Mouse (Mus musculus) adrenal gland, postnatal 25 days (tissue): Measurements from ENCODE around the gene Fbxo33. TPM values are rescaled to one million over a fixed set of nuclear protein-coding genes. Genes with fewer than 3 reads are reported as not detected.
"Not testable (repeated sequence)": the region's sequence is repeated elsewhere in the genome, so short reads cannot be mapped to it uniquely, and the experiment has no call there.

Source experiments
- DNase-seq: peaks from one replicate; pipeline ENCODE4 v3.0.0; 2021; ENCODE audit warnings: mixed read lengths
- long read RNA-seq: library from polyadenylated mRNA; stranded (forward); transcript quantifications from one replicate; pipeline ENCODE4 v2.0.0, GENCODE M21; 2021
- total RNA-seq: library from RNA; stranded (reverse); gene quantifications from 2 replicates; pipeline ENCODE4 v1.2.3, GENCODE M21; 2021

Gene Fbxo33
- total RNA-seq = 29.2 and 43.3 TPM in 2 replicates
- long read RNA-seq, transcript Fbxo33-201 (4 exons, 3,688 nt) = major isoform, 25 of 26 reads
- long read RNA-seq, partial matches to known transcripts = 0 of 26 reads
- long read RNA-seq, other reads (novel, unspliced or antisense) = 1 of 26 reads

DNA sequence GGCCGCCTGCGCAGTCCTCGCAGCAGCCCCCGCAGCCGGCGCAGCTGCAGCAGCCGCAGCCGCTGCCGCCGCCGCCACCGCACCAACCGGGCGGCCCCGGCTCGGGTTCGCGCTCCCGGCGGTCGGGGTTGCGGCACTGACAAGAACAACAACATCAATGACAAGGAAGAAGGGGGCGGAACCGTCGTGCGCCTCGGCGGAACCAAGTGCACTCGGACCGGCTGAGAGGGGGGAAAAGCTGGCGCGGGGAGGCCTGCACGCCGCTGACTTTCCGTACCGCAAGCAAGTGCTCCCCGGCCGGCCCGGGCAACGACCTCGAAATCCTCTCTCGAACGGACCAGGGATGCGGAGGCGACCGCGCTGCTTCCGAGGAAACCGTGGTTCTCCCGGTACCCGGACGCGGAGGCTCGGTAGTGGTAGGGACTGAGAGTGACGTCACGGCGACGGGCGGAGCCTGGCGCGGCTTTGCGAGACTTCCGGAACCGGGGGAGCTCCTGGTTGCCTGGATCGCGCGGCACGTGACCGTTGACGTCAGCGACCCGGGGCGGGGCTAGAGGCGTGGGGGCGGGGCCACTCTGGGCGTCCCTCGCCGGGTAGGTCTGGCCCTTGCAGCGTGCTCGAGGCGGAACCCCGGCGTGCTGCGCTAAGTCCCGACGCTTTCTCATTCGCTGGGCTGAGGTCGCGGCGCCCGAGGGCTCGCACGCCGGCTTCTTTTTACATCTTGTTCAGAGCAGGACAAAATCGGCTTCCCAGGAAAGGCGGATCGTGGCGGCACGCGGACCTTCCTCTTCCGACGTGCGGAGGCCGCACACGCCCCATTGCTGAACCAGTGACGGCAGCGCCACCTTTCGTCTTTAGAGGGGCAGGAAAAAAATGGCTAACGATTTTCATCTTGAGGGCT lies at the start of gene Fbxo33:
Gene Fbxo33 (minus strand): TSS at position 401 of the 901 bp plus-strand sequence.
- DNase-seq = peak; percentile 97

DNA sequence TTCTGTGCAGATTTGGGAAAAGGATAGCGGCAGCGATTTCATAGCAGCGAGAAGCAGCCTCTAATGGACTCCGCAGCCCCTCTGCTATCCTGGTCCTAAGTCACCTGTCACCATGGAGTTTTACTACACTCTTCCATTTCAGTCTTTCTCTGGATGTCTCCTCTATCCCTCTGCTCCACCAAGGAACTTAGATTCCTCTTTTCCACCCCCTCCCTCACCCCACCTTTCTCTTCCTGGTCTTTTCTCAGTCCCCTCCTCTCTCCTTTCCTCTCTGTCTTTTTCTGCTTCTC lies 46.4 kb upstream of the Fbxo33 start:
- DNase-seq = no peak

DNA sequence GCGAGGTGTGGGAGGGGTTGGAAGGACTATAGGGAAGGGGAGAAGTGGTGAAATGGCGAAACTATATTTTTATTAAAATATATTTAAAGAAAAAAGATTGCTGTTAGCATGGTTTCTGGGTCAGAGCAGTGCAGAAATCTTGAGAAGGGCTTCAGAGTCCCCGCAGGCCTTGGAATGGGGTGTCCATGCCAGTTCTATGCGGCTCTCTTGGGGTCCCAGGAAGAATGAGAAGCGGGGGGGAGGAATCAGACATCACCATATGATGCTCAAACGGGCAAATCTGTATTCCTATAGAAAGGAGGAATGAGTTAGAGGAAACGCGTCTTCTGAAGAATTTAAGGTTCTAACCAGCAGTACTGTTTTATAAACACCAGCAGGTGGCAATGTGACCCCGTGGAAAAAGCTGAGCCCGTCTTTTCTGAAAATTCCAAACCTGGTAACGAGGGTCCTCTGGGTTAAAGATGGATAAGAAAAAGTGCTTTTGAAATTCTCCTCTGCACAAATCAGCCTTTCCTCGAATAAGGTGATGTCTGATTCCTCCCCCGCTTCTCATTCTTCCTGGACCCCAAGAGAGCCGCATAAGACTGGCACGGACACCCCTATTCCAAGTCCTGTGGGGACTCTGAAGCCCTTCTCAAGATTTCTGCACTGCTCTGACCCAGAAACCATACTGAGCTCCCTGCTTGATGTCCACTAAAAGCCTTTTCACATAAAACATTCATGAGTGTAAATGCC lies 45.8 kb upstream of the Fbxo33 start:
- peak; percentile 8 for DNase-seq

DNA sequence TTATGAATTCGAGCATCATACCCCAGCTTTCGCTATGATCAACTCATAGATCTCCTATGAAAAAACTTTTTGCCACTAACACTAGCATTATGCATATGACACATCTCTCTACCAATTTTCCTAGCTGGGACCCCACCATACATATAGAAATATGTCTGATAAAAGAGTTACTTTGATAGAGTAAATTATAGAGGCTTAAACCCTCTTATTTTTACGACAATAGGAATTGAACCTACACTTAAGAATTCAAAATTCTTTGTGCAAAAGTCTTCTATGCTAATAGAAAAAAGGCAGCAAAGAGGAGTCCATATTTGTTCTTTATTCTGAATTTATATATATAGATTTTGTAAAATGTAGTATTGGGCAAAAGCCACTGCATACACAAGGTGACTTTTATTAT lies 43.3 kb upstream of the Fbxo33 start:
- DNase-seq = no peak

DNA sequence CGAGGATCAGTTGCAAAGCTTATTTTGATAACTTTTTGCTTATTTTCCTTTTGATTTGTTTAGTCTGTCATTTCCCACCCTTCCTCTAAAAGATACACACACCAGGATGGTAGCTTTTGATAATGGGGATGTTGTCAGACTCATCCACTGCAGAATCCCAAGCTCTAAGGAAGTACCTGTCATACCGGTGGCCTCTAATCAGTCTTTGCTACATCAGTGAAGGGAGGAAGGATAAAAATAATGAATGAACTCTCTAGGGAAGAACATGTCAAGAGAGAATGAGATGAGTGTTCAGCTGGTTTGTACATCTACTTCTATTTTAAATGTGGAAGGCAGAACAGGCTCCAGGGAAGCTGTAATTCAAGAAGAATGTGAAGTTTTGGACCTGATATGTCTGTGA lies 41.3 kb upstream of the Fbxo33 start:
- no peak for DNase-seq

DNA sequence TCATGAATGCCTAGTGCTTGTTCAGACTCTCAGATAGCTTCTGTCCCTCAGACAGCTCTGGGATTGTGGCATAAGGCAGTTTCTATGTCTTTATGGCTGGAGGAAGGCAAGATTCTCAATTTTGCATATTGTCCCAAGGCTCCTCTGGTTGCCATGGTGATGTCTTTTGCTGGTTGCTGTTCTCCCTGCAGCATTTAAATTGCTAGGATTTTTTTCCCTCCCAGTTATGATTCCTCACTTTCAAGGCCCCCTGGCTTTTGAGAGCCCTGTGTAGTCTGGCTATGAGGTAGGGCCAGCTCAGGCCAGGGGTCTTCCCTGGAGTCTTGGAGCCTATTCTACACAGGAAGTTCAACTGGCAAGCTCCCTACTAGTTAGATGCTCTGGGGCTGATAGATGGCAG lies 40.8 kb upstream of the Fbxo33 start:
- DNase-seq = no peak

DNA sequence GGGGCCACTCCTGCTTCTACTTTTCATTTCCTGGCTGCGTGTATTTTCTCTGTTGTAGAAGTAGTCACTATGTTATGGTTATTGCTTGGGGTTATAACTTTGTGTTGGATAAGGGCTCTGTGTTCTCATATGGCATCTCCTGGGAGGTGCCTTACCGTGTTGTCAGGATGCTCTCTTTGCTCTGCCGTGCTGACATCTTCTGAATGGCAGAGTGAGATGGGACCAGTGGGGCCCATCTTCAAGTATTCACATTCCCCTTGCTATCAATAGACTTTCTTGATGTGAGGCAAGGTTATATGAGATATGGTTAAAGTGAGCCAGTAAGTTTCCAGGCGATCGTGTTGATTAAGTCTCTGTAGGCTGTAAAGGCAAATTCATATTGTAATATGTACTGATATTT lies 39.5 kb upstream of the Fbxo33 start:
- no peak for DNase-seq

DNA sequence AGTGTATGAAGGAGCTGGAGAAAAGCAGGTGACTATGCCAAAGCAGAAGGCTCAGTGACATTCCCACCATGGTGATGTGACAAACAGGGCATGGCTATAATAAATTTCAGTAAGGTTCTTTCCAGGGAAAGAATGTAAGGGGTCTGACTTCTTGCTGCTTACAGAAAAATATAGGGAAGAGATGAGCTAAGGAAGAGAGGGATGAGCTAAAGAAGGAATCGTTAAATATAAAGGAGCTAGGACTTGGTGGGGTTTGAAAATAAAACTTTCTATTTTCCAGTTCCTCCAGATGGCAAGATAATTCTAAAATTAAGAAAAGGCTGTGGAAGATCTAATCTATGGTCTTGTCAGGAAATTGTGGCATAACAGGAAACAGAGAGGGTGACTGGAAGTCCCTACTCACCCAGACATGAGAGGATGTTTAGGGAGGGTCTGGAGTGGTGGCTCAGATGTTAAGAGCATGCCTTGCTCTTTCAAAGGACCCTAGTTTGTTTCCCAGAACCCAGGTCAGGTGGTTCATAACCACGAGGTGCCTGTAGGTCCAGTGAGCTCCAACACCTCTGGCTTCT lies 30.8 kb upstream of the Fbxo33 start:
- no peak for DNase-seq

DNA sequence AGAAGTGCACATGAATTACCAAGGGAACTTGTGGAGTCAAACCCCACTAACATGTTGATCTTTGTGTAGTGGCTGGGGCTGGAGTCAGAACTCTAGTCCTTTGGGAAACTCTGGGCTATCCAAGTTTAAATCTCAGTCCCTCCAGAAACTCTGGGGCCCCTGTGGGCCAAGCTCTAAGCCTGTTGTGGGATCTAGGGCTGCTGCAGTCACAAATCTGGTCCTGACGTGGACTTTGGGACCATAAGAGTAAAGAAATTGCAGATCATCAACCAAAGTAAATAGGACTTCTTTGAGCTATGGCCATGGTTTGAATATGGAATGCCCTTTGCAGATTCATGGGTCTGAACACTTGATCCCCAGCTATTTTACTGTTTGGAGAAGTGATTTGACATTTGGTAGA lies 29.4 kb upstream of the Fbxo33 start:
- DNase-seq = no peak

DNA sequence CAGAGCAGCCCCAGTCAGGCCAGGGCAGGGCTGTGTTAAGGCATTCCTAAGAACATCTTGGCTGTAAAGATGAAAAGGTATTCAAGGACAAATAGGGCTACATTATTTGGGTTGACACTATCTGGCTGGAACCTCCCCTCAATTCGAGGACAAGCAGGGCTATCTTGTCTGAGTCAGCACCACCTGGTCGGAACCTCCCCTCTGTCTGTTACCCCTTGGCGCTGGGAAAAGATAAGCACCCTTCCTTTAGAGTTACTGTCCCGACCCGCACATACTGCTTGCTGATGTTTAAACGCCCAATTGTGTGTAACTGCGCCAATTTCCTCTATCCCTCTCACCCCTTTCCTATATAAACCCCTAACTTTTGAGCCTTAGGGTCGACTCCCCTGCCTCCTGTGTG lies 21.5 kb upstream of the Fbxo33 start:
- not testable (repeated sequence) for DNase-seq

DNA sequence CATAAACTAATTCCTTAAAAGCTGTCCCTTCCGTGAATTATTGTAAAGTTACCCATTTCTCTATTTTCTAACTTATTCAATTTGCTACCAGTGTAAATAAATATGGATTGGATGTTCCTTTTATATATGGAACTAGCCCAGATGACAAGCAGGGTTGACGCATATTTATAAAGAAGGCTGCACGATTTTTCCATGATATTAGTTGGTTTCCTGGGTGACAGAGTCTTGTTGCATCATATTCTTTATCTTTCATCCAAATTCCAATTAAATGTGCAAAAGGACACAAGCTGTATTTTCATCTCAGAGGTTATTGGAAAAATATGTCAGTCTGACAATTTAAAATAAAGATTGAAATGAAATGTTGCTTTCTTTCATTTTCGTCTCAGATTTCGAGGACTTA lies 18.9 kb upstream of the Fbxo33 start:
- no peak for DNase-seq

DNA sequence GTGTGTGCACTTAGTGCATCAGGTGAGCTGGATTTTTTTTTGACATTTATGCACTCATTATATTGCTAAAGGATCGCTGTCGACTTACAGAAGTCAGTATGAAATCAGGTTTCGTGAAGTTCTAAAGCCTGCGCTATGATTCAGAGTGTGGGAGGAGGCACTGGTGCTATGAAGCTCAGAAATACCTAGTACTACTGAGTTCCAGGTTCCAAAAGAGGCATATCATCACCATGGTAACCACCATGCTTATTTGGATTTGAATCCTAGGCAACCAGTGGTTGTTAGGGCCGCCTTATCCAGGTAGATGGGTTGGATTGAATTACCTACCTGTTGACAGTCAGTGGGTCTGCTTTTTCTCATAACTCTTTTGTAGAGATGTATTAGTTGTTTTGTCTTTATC lies 8.9 kb upstream of the Fbxo33 start:
- DNase-seq = no peak

DNA sequence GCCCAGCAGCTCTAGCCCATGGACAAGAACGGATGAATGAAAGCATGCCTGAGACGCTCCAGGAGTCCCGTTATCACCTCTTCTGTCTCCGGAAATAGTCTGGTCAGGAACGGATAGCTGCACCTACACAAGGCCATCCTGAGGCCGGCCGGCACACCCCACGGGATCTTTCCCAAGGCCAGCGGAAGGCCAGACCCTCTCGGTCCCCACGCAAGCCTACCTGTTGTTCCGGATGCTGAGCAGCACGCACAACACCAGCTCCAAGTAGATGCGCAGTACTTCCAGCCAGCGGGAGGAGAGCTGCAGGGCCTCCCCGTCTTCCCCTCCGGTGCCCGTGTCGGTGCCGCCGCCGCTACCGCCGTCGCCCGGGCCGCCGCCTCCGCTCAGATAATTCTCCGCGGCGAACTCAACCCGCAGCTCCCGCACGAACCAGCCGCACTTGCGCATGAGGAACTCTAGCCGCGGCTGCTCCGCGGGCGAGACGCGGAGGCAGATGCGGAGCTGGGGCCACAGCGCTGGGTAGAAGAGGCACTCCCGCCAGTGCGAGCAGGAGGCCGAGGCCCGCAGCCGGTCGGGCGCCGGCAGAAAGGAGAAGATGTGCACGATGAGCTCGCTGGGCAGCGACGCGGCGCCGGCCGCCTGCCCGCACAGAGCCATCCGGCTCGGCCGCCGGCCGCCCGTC lies 744 bp downstream of the Fbxo33 start:
- peak; percentile 27 for DNase-seq

DNA sequence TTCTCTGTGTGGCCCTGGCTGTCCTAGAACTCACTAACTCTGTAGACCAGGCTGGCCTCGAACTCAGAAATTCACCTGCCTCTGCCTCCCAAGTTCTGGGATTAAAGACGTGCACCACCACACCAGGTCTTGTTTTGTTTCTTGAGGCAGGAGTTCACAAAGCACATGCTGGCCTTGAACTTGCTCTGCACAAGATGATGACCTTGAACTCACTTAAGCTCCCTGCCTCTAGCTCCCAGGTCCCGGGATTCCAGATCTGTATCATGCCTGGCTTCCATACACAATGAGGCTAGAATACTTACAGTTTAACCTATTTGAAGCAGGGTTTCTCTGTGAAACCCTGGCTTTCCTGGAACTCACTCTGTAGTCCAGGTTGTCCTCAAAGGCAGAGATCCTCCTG lies 2.2 kb downstream of the Fbxo33 start:
- no peak for DNase-seq

DNA sequence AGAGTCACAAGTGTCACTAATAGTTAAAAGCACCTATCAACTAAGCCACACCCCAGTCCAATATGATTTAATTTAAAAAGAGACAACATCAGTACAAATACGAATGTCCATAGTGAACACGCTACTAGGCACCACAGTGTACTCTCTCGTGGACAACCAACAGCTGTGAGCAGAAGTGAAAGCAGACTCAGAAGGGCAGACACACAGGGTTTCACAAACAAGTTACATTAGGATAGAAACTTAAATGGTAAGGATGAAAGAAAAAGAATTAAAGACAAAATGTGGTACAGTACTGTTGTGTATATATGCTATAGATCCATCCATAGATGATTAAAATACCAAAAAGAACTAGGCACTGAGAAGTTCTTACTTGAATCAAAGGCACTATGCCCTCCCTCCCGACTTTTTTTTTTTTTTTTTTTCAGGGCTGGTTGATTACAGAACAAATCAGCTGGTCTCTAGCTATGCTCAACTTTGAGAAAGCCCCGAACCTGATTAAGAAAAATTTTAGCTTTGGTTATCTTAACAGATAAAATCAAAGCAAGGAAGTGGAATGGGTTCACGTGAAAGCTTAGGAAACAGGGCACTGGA lies 2.8 kb downstream of the Fbxo33 start:
- no peak for DNase-seq

DNA sequence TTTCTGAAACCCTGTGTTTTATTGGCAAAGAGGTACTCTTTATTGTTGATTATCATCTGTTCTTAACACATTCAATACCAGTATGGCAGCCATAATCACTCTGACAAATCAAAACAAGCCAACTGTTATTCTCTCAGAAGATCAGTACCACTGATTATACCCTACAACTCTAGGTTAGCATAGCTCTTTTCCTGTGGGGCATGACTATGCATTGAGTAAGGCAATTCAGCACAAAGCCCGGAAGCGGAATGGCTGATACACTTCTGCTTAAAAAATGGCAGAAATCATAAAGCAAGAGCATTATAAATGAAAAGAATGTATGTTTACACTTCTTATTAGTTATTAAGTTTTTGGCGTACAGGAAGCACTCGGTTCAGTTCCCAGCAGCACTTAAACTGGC lies 3.3 kb downstream of the Fbxo33 start:
- DNase-seq = no peak

DNA sequence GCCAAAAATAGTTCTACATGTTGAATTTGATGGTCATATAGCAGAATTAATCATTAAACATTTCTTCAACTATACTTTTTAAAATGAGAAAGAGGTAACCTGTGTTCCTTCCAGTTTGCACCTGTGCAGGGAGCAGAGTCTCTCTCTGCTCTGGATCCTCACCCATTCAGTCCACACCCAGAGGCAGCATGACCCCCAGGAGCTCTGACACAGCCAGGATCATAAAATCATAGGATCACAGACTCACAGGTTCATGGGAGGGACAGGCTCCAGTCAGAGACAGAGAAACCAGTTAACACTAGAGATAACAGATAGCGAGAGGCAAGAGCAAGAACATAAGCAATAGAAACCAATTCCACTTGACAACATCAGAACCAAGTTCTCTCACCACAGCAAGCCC lies 11.7 kb downstream of the Fbxo33 start:
- no peak for DNase-seq

DNA sequence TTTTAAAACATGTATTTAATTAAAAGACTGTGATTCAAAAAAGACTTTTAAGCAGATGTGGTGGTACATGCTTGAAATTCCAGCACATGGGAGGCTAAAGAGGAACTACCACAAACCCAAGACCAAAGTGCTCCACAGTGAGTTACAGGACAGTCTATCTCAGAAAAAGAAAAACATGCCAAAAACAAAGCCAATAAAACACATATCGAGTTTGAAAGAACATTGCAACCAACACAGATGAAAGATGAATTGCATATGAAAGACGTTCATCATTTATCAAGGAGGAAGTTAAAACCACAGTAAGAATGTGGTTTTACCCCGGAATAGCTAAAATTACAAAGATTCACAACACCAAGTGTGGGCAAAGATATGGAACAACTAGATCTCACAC lies 12.5 kb downstream of the Fbxo33 start:
- no peak for DNase-seq

DNA sequence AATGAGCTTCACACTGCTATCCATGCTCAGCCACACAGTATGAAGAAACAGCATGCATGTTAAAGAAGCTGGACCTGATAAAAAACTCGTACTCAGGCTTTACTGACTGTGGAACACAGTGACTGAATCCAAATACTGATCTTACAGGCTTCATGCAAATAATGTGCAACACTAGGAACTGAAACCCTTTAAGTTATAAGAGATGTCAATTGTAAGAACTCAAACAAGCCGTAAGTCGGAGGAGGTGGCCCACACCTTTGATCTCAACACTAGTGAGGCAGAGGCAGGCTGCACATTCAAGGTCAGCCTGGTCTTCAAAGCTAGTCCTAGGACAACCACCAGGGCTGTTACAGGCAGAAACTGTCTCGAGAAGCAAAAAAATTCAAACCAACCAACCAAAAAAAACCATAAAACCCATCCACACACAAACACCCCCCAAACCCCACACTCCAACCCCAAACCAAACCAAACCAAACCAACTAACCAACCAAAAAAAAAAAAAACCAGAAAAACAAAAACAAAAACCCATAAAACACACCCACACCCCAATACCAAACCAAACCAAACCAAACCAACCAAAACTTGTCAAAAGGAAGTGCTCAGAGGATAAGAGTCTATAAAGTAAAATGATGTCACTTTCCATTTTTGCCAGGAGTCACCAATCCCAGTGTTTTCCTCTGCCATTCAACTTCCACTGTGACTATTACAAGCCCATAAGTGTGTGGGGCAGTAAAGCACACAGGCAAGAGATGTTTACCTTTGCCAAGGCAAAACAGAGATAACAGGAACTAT lies 13.1 kb downstream of the Fbxo33 start:
- DNase-seq = no peak

DNA sequence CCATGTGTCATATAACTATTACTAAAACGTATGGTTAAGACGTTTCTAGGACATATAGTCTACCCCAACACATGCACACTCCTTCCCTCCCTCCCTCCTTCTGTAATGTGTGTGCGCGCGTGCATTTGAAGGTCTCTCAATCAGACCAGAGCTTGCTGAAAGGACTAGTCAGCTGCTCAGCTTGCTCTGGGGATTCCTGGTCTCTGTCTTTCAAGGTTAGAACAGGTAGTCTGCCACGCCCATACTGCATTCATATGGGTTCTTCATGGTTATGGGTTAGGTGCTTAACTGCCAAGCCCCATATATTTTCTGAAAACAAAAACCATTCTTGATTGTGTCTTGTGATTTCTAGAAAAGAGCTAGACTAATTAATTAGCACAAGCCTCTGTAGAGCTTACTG lies 14.0 kb downstream of the Fbxo33 start:
- DNase-seq = no peak

DNA sequence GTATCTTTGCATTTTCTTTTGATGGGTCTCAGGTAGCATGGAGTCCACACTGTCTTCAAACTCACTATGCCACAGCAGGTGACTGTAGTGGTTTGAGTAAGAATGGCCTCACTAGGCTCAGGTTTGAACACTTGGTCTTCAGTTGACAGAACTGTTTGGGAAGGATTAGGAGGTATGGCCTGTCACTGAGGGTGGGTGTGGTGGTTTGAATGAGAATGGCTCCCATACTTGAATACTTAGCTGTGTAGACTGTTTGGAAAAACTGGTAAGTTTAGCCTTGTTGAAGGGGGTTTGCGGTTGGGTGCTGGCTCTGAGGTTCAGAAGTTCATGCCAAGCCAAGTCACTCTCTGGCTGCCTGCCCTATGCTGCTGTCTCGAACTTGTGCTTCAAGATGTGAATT lies 20.2 kb downstream of the Fbxo33 start:
- DNase-seq = no peak

DNA sequence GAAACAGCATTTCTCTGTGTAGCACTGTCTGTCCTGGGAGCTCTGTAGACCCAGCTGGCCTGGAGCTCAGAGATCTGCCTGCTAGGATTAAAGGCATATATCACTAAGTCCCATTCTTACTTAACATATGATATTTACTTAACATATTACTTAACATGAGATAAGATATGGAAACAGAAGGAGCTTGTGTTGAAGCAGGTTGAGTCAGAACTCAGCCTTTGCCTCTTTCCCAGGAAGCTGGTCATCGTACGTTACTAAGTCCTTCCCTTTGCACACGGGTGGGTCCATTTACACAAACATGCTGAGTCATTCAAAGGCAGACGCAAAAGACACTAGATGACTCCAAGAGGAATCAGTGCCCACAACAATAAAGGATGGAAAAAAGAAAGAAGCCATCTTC lies 20.8 kb downstream of the Fbxo33 start:
- no peak for DNase-seq
